Mouse (Mus musculus): ENCODE data around the gene Zdhhc8. TPM values are rescaled to one million over a fixed set of nuclear protein-coding genes. Genes with fewer than 3 reads are reported as not detected.

Zdhhc8 gene
- polyA plus RNA-seq, 1 experiment from 2014 or later, result 6.8 TPM

- no peaks in the 10 kb centered on the region for H3K4me1 ChIP-seq (replicated peaks; ENCODE audit: control insufficient read depth, insufficient read depth)
- no peaks in the 10 kb centered on the region for H3K9me3 ChIP-seq (ENCODE audit: control insufficient read depth, low read length)
- 72% methylated on average over 3 of the region's 3 CpGs for WGBS
- H3K36me3 ChIP-seq (ENCODE audit: control insufficient read depth, insufficient read depth, low read length), result no peaks in the 10 kb centered on the region
- H3K4me2 ChIP-seq (replicated peaks; ENCODE audit: low read depth), result no peak overlapping the region
- H3K27ac ChIP-seq (replicated peaks), result no peak overlapping the region
- DNase-seq (ENCODE audit: low spot score), result no peak
- no peak for ATAC-seq (ENCODE audit: low FRiP score, low TSS enrichment)
- H3K9ac ChIP-seq (ENCODE audit: low read length), result no peak overlapping the region
- no peak overlapping the region for H3K4me3 ChIP-seq (ENCODE audit: low read depth, low read length)
- no peak for TF ChIP-seq CTCF (IDR thresholded peaks at IDR 0.05; ENCODE audit: low read depth)
- no peak for TF ChIP-seq EP300 (optimal IDR thresholded peaks at IDR 0.05)
- H3K27me3 ChIP-seq (ENCODE audit: control insufficient read depth, insufficient read depth, low read length), result no peaks in the 10 kb centered on the region
Observed at GRCm38 (mm10) chr16:18187221-18187620, 47.7 kb downstream of the Zdhhc8 start.

GRCm38 (mm10) chr16:18186798-18187197 lies 48.1 kb downstream of the Zdhhc8 start:
- H3K4me3 ChIP-seq (ENCODE audit: low read depth, low read length), result no peak overlapping the region
- WGBS, result 79% methylated on average over 4 of the region's 4 CpGs
- no peak overlapping the region for H3K27ac ChIP-seq (replicated peaks)
- H3K9ac ChIP-seq (ENCODE audit: low read length), result no peak overlapping the region
- no peaks in the 10 kb centered on the region for H3K4me1 ChIP-seq (replicated peaks; ENCODE audit: control insufficient read depth, insufficient read depth)
- no peak for TF ChIP-seq EP300 (optimal IDR thresholded peaks at IDR 0.05)
- no peak for TF ChIP-seq CTCF (IDR thresholded peaks at IDR 0.05; ENCODE audit: low read depth)
- no peak overlapping the region for H3K4me2 ChIP-seq (replicated peaks; ENCODE audit: low read depth)
- H3K36me3 ChIP-seq (ENCODE audit: control insufficient read depth, insufficient read depth, low read length), result no peaks in the 10 kb centered on the region
- no peaks in the 10 kb centered on the region for H3K9me3 ChIP-seq (ENCODE audit: control insufficient read depth, low read length)
- no peaks in the 10 kb centered on the region for H3K27me3 ChIP-seq (ENCODE audit: control insufficient read depth, insufficient read depth, low read length)
- DNase-seq (ENCODE audit: low spot score), result no peak
- no peak for ATAC-seq (ENCODE audit: low FRiP score, low TSS enrichment)

- H3K4me3 ChIP-seq (ENCODE audit: low read depth, low read length), result no peak overlapping the region
- H3K27me3 ChIP-seq (ENCODE audit: control insufficient read depth, insufficient read depth, low read length), result no peaks in the 10 kb centered on the region
- H3K27ac ChIP-seq (replicated peaks), result no peak overlapping the region
- H3K9me3 ChIP-seq (ENCODE audit: control insufficient read depth, low read length), result no peaks in the 10 kb centered on the region
- TF ChIP-seq CTCF (IDR thresholded peaks at IDR 0.05; ENCODE audit: low read depth) (no peak), EP300 (optimal IDR thresholded peaks at IDR 0.05) (no peak)
- no peak overlapping the region for H3K4me2 ChIP-seq (replicated peaks; ENCODE audit: low read depth)
- DNase-seq (ENCODE audit: low spot score) (no peak), ATAC-seq (ENCODE audit: low FRiP score, low TSS enrichment) (no peak)
- no peaks in the 10 kb centered on the region for H3K36me3 ChIP-seq (ENCODE audit: control insufficient read depth, insufficient read depth, low read length)
- no peak overlapping the region for H3K9ac ChIP-seq (ENCODE audit: low read length)
- 74% methylated on average over 8 of the region's 8 CpGs for WGBS
- no peaks in the 10 kb centered on the region for H3K4me1 ChIP-seq (replicated peaks; ENCODE audit: control insufficient read depth, insufficient read depth)
Observed at GRCm38 (mm10) chr16:18185715-18186449, 49.1 kb downstream of the Zdhhc8 start.

- Histone ChIP-seq H3K27ac (replicated peaks) (no peak overlapping the region), H3K4me3 (ENCODE audit: low read depth, low read length) (no peak overlapping the region), H3K9me3 (ENCODE audit: control insufficient read depth, low read length) (no peaks in the 10 kb centered on the region), H3K4me2 (replicated peaks; ENCODE audit: low read depth) (no peak overlapping the region), H3K36me3 (ENCODE audit: control insufficient read depth, insufficient read depth, low read length) (no peaks in the 10 kb centered on the region), H3K27me3 (ENCODE audit: control insufficient read depth, insufficient read depth, low read length) (no peaks in the 10 kb centered on the region), H3K9ac (ENCODE audit: low read length) (no peak overlapping the region), H3K4me1 (replicated peaks; ENCODE audit: control insufficient read depth, insufficient read depth) (peaks cover 2% of the 10 kb centered on the region)
- ATAC-seq (ENCODE audit: low FRiP score, low TSS enrichment), result no peak
- no peak for DNase-seq (ENCODE audit: low spot score)
- TF ChIP-seq EP300 (optimal IDR thresholded peaks at IDR 0.05) (no peak), CTCF (IDR thresholded peaks at IDR 0.05; ENCODE audit: low read depth) (no peak)
- 73% methylated on average over 8 of the region's 8 CpGs for WGBS
Observed at GRCm38 (mm10) chr16:18182766-18183165, 52.2 kb downstream of the Zdhhc8 start.

- WGBS, result 28% methylated on average over 10 of the region's 10 CpGs
- DNase-seq (ENCODE audit: low spot score), result no peak
Observed at GRCm38 (mm10) chr16:18181398-18181797, 53.5 kb downstream of the Zdhhc8 start.

DNA sequence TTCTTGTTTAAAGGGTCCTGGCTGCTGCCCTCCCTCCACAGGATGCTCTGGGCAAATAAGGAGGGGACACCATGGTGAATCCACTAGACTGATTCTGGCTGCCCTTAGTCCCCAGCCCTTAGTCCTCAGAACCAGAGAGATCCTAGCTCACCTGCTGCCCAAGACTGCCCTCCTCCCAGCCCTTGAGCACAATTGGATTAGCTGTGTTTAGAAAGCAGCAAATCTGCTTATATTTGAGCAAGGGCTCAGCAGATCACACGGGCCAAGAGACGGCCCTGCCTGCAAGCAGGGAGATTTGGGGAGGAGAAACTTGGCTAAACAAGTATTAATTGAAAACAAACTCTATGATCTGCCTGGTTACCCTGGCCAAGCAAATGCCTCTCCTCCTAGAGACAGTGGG lies 55.3 kb downstream of the Zdhhc8 start:
- Histone ChIP-seq H3K4me1 (replicated peaks; ENCODE audit: control insufficient read depth, insufficient read depth) (peaks cover 4% of the 10 kb centered on the region), H3K27ac (replicated peaks) (no peak overlapping the region), H3K27me3 (ENCODE audit: control insufficient read depth, insufficient read depth, low read length) (no peaks in the 10 kb centered on the region), H3K4me2 (replicated peaks; ENCODE audit: low read depth) (no peak overlapping the region), H3K4me3 (ENCODE audit: low read depth, low read length) (no peak overlapping the region), H3K9me3 (ENCODE audit: control insufficient read depth, low read length) (no peaks in the 10 kb centered on the region), H3K9ac (ENCODE audit: low read length) (no peak overlapping the region), H3K36me3 (ENCODE audit: control insufficient read depth, insufficient read depth, low read length) (no peaks in the 10 kb centered on the region)
- no peak for TF ChIP-seq CTCF (IDR thresholded peaks at IDR 0.05; ENCODE audit: low read depth)
- TF ChIP-seq EP300 (optimal IDR thresholded peaks at IDR 0.05), result no peak
- no peak for DNase-seq (ENCODE audit: low spot score)
- WGBS, result 5% methylated on average over 2 of the region's 2 CpGs
- no peak for ATAC-seq (ENCODE audit: low FRiP score, low TSS enrichment)

More at GRCm38 (mm10) chr16:18181398-18181797, 53.5 kb downstream of the Zdhhc8 start:
- Histone ChIP-seq H3K9me3 (ENCODE audit: control insufficient read depth, low read length) (no peaks in the 10 kb centered on the region), H3K4me1 (replicated peaks; ENCODE audit: control insufficient read depth, insufficient read depth) (peaks cover 2% of the 10 kb centered on the region), H3K4me2 (replicated peaks; ENCODE audit: low read depth) (no peak overlapping the region), H3K4me3 (ENCODE audit: low read depth, low read length) (no peak overlapping the region), H3K9ac (ENCODE audit: low read length) (no peak overlapping the region), H3K36me3 (ENCODE audit: control insufficient read depth, insufficient read depth, low read length) (no peaks in the 10 kb centered on the region), H3K27me3 (ENCODE audit: control insufficient read depth, insufficient read depth, low read length) (no peaks in the 10 kb centered on the region), H3K27ac (replicated peaks) (no peak overlapping the region)
- no peak for ATAC-seq (ENCODE audit: low FRiP score, low TSS enrichment)
- no peak for TF ChIP-seq CTCF (IDR thresholded peaks at IDR 0.05; ENCODE audit: low read depth)

Data from stomach, postnatal 0 days (tissue).